In genomic region chr16:75696176-75696575, GRCm38 (mm10) we compare ENCODE assay signal across 9 mouse cellular contexts.
DNase-seq lines count a peak whose midpoint lies in the region; ATAC-seq and TF ChIP-seq lines count a peak whose summit lies in the region.
"Had no signal": no experiment of that assay in that cellular context is flagged by ENCODE, and none has a peak within 500 bp of the region (broad histone marks: within the 10 kb centered on the region; RNA-seq: fewer than 3 reads in every experiment).

No protein-coding gene starts in this region.

- TF ChIP-seq CTCF in liver, postnatal 0 days (IDR thresholded peaks at IDR 0.05; ENCODE audit: low read depth) = peak; percentile 84

- H3K9me3 ChIP-seq in liver, postnatal 0 days (ENCODE audit: low read length) = no peaks in the 10 kb centered on the region
- H3K9me3 ChIP-seq: lung, embryonic 15.5 days had no signal

- H3K9ac ChIP-seq in liver, postnatal 0 days (replicated peaks) = no peak overlapping the region
- H3K9ac ChIP-seq: lung, embryonic 15.5 days had no signal

- TF ChIP-seq EP300 in liver, postnatal 0 days (IDR thresholded peaks at IDR 0.05; ENCODE audit: low read depth) = no peak

- H3K4me2 ChIP-seq in liver, postnatal 0 days (ENCODE audit: low read depth, low read length) = no peak overlapping the region
- H3K4me2 ChIP-seq: lung, embryonic 15.5 days had no signal

- no peaks in the 10 kb centered on the region for H3K4me1 ChIP-seq in liver, postnatal 0 days (ENCODE audit: insufficient read depth)
- H3K4me1 ChIP-seq: lung, embryonic 15.5 days had no signal

- H3K36me3 ChIP-seq in liver, postnatal 0 days (replicated peaks; ENCODE audit: insufficient read depth, low read length) = no peaks in the 10 kb centered on the region
- H3K36me3 ChIP-seq: lung, embryonic 15.5 days had no signal

- no peaks in the 10 kb centered on the region for H3K27me3 ChIP-seq in liver, postnatal 0 days (ENCODE audit: insufficient read depth, low read length)
- H3K27me3 ChIP-seq: lung, embryonic 15.5 days had no signal

- DNase-seq in gastrocnemius, adult 18-20 months (ENCODE audit: low spot score) = peak; percentile 26
- no peak for DNase-seq in gastrocnemius, postnatal 25 days
- peak; percentile 40 to 82 for DNase-seq in adrenal gland, adult (ENCODE audit: inconsistent age in 2 of 2, low spot score in 1 of 2)
- peak; percentile 78 for DNase-seq in embryo, embryonic 10.5 days (ENCODE audit: low spot score)
- peak; percentile 37 for DNase-seq in heart, adult 8-10 months (ENCODE audit: low spot score)
- peak; percentile 21 for DNase-seq in large intestine, adult 2 months (ENCODE audit: low read depth, low spot score)
- DNase-seq in liver, postnatal 0 days = peak; percentile 44
- peak; percentile 58 to 66 for DNase-seq in right cerebral cortex, adult 2 months (ENCODE audit: low spot score in 2 of 2)

- no peak overlapping the region for H3K4me3 ChIP-seq in liver, postnatal 0 days (ENCODE audit: low read depth, low read length)
- H3K4me3 ChIP-seq: lung, embryonic 15.5 days had no signal

- WGBS in large intestine, adult 2 months = 4% methylated on average over 2 of the region's 2 CpGs
- WGBS in liver, postnatal 0 days (ENCODE audit: insufficient replicate concordance) = 5% methylated on average over 2 of the region's 2 CpGs

- peak; percentile 63; the same call in 1 of the 2 replicates for ATAC-seq in liver, postnatal 0 days

- no peak overlapping the region for H3K27ac ChIP-seq in liver, postnatal 0 days (ENCODE audit: low read depth)
- H3K27ac ChIP-seq: lung, embryonic 15.5 days had no signal
